Mouse (Mus musculus): ENCODE results near the gene Psma3.

DNA sequence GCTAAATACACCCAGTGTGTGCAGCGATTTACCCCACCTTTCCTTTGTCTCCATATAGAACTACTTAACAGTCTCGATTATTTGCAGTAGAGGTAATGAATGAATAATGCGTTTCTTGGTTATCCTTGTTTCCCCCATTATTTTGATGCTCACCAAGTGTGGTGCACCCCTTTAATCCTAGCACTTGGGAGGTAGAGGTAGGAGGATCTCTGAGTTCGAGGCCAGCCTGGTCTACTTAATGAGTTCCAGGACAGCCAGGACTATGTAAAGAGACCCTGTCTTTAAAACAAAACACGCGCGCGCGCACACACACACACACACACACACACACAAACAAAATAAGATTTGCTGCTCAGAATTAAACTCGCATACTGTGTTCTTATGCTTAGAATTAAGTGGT lies 985 bp downstream of the Psma3 start:
- TF ChIP-seq POLR2A (IDR thresholded peaks at IDR 0.05; ENCODE audit: control insufficient read depth, low read depth, low read length) (no peak), CTCF (IDR thresholded peaks at IDR 0.05; ENCODE audit: control insufficient read depth, insufficient read depth, insufficient replicate concordance, low read depth, low read length) (no peak)

All from testis, adult 2 months (tissue).